Mouse (Mus musculus) MEL (cell line): ENCODE data around the gene Smim20. TPM values are rescaled to one million over a fixed set of nuclear protein-coding genes. Genes with fewer than 3 reads are reported as not detected.

Source experiments
- DNase-seq: peaks from one replicate; pipeline ENCODE4 v3.0.0; 2011; ENCODE audit warnings: low read depth, low spot score
- H3K27ac ChIP-seq: 2 replicates; pipeline ENCODE4 v1.5.1; 2012; ENCODE audit warnings: low read depth, mild to moderate bottlenecking, control low read depth, low read length, moderate library complexity; ENCODE audit not compliant: control insufficient read depth
- H3K27me3 ChIP-seq, 2 experiments: fragments of 150-350 bp in 1 of 2; sonication (generic) in 1 of 2; 2 replicates each; pipeline ENCODE4 v1.6.1; 2012; ENCODE audit warnings: low read length in 2 of 2, mild to moderate bottlenecking in 2 of 2, improper control_type of control experiment in 1 of 2, moderate library complexity in 1 of 2; ENCODE audit not compliant: insufficient read depth in 2 of 2, control insufficient read depth in 1 of 2
- H3K36me3 ChIP-seq, 2 experiments: 2 replicates each; pipeline ENCODE4 v1.6.1; 2012 to 2014; ENCODE audit warnings: low read length in 2 of 2, improper control_type of control experiment in 1 of 2, inconsistent platforms in 1 of 2, mild to moderate bottlenecking in 1 of 2; ENCODE audit not compliant: insufficient read depth in 2 of 2, control insufficient read depth in 1 of 2
- H3K4me1 ChIP-seq, 2 experiments: fragments of 150-350 bp in 1 of 2; sonication (generic) in 1 of 2; 2 replicates each; pipeline ENCODE4 v1.6.1; 2012; ENCODE audit warnings: low read length in 2 of 2, improper control_type of control experiment in 1 of 2, mild to moderate bottlenecking in 1 of 2; ENCODE audit not compliant: insufficient read depth in 2 of 2, control insufficient read depth in 1 of 2
- H3K4me3 ChIP-seq, 2 experiments: fragments of 150-350 bp in 1 of 2; sonication (generic) in 1 of 2; 2 replicates each; pipeline ENCODE4 v1.5.1; 2012; ENCODE audit warnings: low read depth in 2 of 2, low read length in 2 of 2, mild to moderate bottlenecking in 2 of 2, moderate library complexity in 2 of 2, control low read depth in 1 of 2, improper control_type of control experiment in 1 of 2; ENCODE audit not compliant: control insufficient read depth in 1 of 2, insufficient read depth in 1 of 2
- H3K79me2 ChIP-seq: 2 replicates; pipeline ENCODE4 v1.6.1; 2012; ENCODE audit warnings: mild to moderate bottlenecking, low read length, moderate library complexity; ENCODE audit not compliant: control insufficient read depth, poor library complexity, insufficient read depth
- H3K9ac ChIP-seq: 2 replicates; pipeline ENCODE4 v1.6.1; 2012; ENCODE audit warnings: low read depth, mild to moderate bottlenecking, control low read depth, low read length, moderate library complexity; ENCODE audit not compliant: control insufficient read depth, poor library complexity, severe bottlenecking
- H3K9me3 ChIP-seq: fragments of 150-350 bp; sonication (generic); replicated peaks from 2 replicates; pipeline ENCODE4 v1.6.1; 2012; ENCODE audit warnings: mild to moderate bottlenecking, low read length, improper control_type of control experiment, moderate library complexity; ENCODE audit not compliant: insufficient read depth
- BHLHE40 ChIP-seq: IDR thresholded peaks from 2 replicates; pipeline ENCODE4 v1.6.1; 2012; ENCODE audit warnings: low read depth, mild to moderate bottlenecking, inconsistent platforms, low read length, improper control_type of control experiment, borderline replicate concordance
- CHD1 ChIP-seq: IDR thresholded peaks from 2 replicates; pipeline ENCODE4 v1.6.1; 2012; ENCODE audit warnings: low read depth, mild to moderate bottlenecking, inconsistent platforms, low read length, improper control_type of control experiment
- CTCF ChIP-seq, 3 experiments: IDR thresholded peaks in 2 of 3; conservative IDR thresholded peaks in 1 of 3; 2 replicates each; pipeline ENCODE4 v1.5.1; 2011 to 2012; ENCODE audit warnings: low read length in 3 of 3, low read depth in 2 of 3, mild to moderate bottlenecking in 2 of 3, improper control_type of control experiment in 1 of 3, inconsistent platforms in 1 of 3, mixed read lengths in 1 of 3, moderate library complexity in 1 of 3; ENCODE audit not compliant: control insufficient read depth in 1 of 3, insufficient read depth in 1 of 3, poor library complexity in 1 of 3, severe bottlenecking in 1 of 3
- E2F4 ChIP-seq: IDR thresholded peaks from 2 replicates; pipeline ENCODE4 v1.6.1; 2011; ENCODE audit warnings: low read depth, low read length, improper control_type of control experiment, borderline replicate concordance
- EP300 ChIP-seq, 2 experiments: IDR thresholded peaks; 2 replicates each; pipeline ENCODE4 v1.6.1; 2011; ENCODE audit warnings: improper control_type of control experiment in 2 of 2, low read length in 2 of 2, low read depth in 1 of 2, mild to moderate bottlenecking in 1 of 2
- GABPA ChIP-seq: IDR thresholded peaks from 2 replicates; pipeline ENCODE4 v1.6.1; 2012; ENCODE audit warnings: low read depth, mild to moderate bottlenecking, inconsistent platforms, low read length, improper control_type of control experiment, moderate library complexity
- GATA1 ChIP-seq: IDR thresholded peaks from 2 replicates; pipeline ENCODE4 v1.6.1; 2011; ENCODE audit warnings: low read depth, low read length, improper control_type of control experiment
- JUND ChIP-seq: IDR thresholded peaks from 2 replicates; pipeline ENCODE4 v1.6.1; 2011; ENCODE audit warnings: low read depth, mild to moderate bottlenecking, improper control_type of control experiment, low read length
- MAFK ChIP-seq: IDR thresholded peaks from 2 replicates; pipeline ENCODE4 v1.6.1; 2011; ENCODE audit warnings: low read depth, mild to moderate bottlenecking, low read length, improper control_type of control experiment, borderline replicate concordance
- MXI1 ChIP-seq: IDR thresholded peaks from 2 replicates; pipeline ENCODE4 v1.6.1; 2011; ENCODE audit warnings: mild to moderate bottlenecking, low read depth, low read length, improper control_type of control experiment
- POLR2AphosphoS2 ChIP-seq: IDR thresholded peaks from 2 replicates; pipeline ENCODE4 v1.6.1; 2011; ENCODE audit warnings: low read length, improper control_type of control experiment
- POLR2AphosphoS5 ChIP-seq: IDR thresholded peaks from 2 replicates; pipeline ENCODE4 v1.6.1; 2012; ENCODE audit warnings: low read depth, borderline replicate concordance, mild to moderate bottlenecking, inconsistent platforms, low read length, moderate library complexity, mixed read lengths
- RAD21 ChIP-seq: IDR thresholded peaks from 2 replicates; pipeline ENCODE4 v1.6.1; 2011; ENCODE audit warnings: mild to moderate bottlenecking, low read depth, low read length, improper control_type of control experiment
- RCOR1 ChIP-seq: IDR thresholded peaks from 2 replicates; pipeline ENCODE4 v1.6.1; 2012; ENCODE audit warnings: low read depth, mild to moderate bottlenecking, inconsistent platforms, low read length, improper control_type of control experiment
- SMC3 ChIP-seq: IDR thresholded peaks from 2 replicates; pipeline ENCODE4 v1.6.1; 2011; ENCODE audit warnings: low read depth, low read length, improper control_type of control experiment
- TCF12 ChIP-seq: IDR thresholded peaks from 2 replicates; pipeline ENCODE4 v1.6.1; 2014; ENCODE audit warnings: low read depth, mild to moderate bottlenecking, inconsistent platforms, low read length, improper control_type of control experiment, moderate library complexity
- UBTF ChIP-seq: IDR thresholded peaks from 2 replicates; pipeline ENCODE4 v1.6.1; 2012; ENCODE audit warnings: low read depth, mild to moderate bottlenecking, inconsistent platforms, low read length, improper control_type of control experiment, moderate library complexity, borderline replicate concordance; ENCODE audit not compliant: insufficient read depth
- USF1 ChIP-seq: IDR thresholded peaks from 2 replicates; pipeline ENCODE4 v1.6.1; 2014; ENCODE audit warnings: low read depth, mild to moderate bottlenecking, inconsistent platforms, low read length, improper control_type of control experiment, moderate library complexity
- ZMIZ1 ChIP-seq: IDR thresholded peaks from 2 replicates; pipeline ENCODE4 v1.6.1; 2012; ENCODE audit warnings: low read depth, mild to moderate bottlenecking, inconsistent platforms, low read length, improper control_type of control experiment, moderate library complexity
- ZNF384 ChIP-seq: IDR thresholded peaks from 2 replicates; pipeline ENCODE4 v1.6.1; 2012; ENCODE audit warnings: low read depth, mild to moderate bottlenecking, inconsistent platforms, low read length, improper control_type of control experiment
- polyA plus RNA-seq, 2 experiments: library from polyadenylated mRNA; stranded (reverse) in 1 of 2; unstranded in 1 of 2; fragments of >175 nt in 1 of 2; fragments of >200 nt in 1 of 2; gene quantifications; 2 replicates each; pipeline versions ENCODE4 v1.2.1 to v1.2.4; 2012; ENCODE audit warnings: low replicate concordance in 2 of 2, low read depth in 1 of 2; ENCODE audit not compliant: insufficient read length in 2 of 2, insufficient read depth in 1 of 2, missing spikeins in 1 of 2
- total RNA-seq: library from RNA; depleted of rRNA; stranded (reverse); fragments of 300-350 nt; gene quantifications from 2 replicates; pipeline ENCODE4 v1.2.3, GENCODE M21; 2012

Smim20 gene
- total and polyA plus RNA-seq, 3 experiments = 54.5 to 57.7 TPM; not detected in 1

- Histone ChIP-seq H3K4me3 (no peak overlapping the region), H3K79me2 (no peaks in the 10 kb centered on the region), H3K9ac (no peak overlapping the region), H3K36me3 (no peaks in the 10 kb centered on the region), H3K9me3 (no peaks in the 10 kb centered on the region), H3K27ac (no peak overlapping the region), H3K4me1 (no peaks in the 10 kb centered on the region), H3K27me3 (no peaks in the 10 kb centered on the region)
- no peak for TF ChIP-seq CHD1
- TF ChIP-seq GATA1 = no peak
- TF ChIP-seq UBTF = no peak
- TF ChIP-seq SMC3 = no peak
- no peak for TF ChIP-seq RCOR1
- TF ChIP-seq E2F4 = no peak
- no peak for TF ChIP-seq BHLHE40
- TF ChIP-seq ZNF384 = no peak
- TF ChIP-seq MAFK = no peak
- no peak for TF ChIP-seq GABPA
- TF ChIP-seq POLR2AphosphoS2 = no peak
- no peak for TF ChIP-seq POLR2AphosphoS5
- no peak for TF ChIP-seq RAD21
- TF ChIP-seq CTCF (IDR thresholded peaks at IDR 0.05 in 2 of 3, conservative IDR thresholded peaks at IDR 0.05 in 1 of 3; ENCODE audit: control insufficient read depth in 1 of 3, insufficient read depth in 1 of 3, low read depth in 2 of 3, low read length in 3 of 3, poor library complexity in 1 of 3, severe bottlenecking in 1 of 3) = no peak
- TF ChIP-seq MXI1 = no peak
- no peak for TF ChIP-seq EP300 (IDR thresholded peaks at IDR 0.05; ENCODE audit: low read depth in 1 of 2, low read length in 2 of 2)
- no peak for TF ChIP-seq TCF12
- TF ChIP-seq USF1 = no peak
- no peak for DNase-seq
These were observed 7.0 kb upstream of the Smim20 start for GRCm38 (mm10) chr5:53259894-53260293.

- Histone ChIP-seq H3K79me2 (peaks cover under 1% of the 10 kb centered on the region; the same call in 1 of the 2 replicates), H3K27me3 (no peaks in the 10 kb centered on the region), H3K9ac (no peak overlapping the region), H3K4me3 (no peak overlapping the region), H3K36me3 (peaks cover 0 to 3% of the 10 kb centered on the region in 2 experiments; a peak in 1 of 4 replicates), H3K9me3 (no peaks in the 10 kb centered on the region), H3K27ac (no peak overlapping the region), H3K4me1 (no peaks in the 10 kb centered on the region)
- TF ChIP-seq ZMIZ1 = no peak
- TF ChIP-seq JUND = no peak
- no peak for DNase-seq
These were observed 4.9 kb upstream of the Smim20 start for GRCm38 (mm10) chr5:53261999-53262398.
